Mouse (Mus musculus): Measurements from ENCODE around the gene Brd1.
A peak's percentile ranks its signal among the peaks of the same experiment; 100 is the strongest.
"Not testable (repeated sequence)": the region's sequence is repeated elsewhere in the genome, so short reads cannot be mapped to it uniquely, and the experiment has no call there.

Brd1 gene

GRCm38 (mm10) chr15:88727204-88727603 is 6.8 kb downstream of the Brd1 start:
- DNase-seq = no peak

DNA sequence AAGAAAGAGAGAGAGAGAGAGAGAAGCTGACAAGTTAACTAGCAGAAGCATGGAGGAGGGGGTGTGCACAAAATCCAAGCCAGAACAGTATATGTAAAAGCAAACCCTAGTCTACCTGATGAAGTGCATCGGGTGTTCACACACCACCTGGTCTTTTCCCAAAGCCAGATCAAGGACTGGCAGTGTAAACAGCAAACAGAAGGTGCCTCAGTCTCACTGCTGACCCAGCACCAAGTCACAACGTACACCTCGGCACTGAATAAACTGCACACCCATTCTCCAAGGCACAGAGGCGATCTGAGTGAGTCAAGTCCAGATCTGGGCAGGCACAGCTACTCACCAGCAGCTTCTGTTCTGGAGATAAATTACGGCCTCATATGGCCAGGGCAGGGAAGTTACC is 9.0 kb downstream of the Brd1 start:
- peak; percentile 30 for DNase-seq

- DNase-seq = peak; percentile 66
Measured at GRCm38 (mm10) chr15:88724311-88724710, 9.7 kb downstream of the Brd1 start.

DNA sequence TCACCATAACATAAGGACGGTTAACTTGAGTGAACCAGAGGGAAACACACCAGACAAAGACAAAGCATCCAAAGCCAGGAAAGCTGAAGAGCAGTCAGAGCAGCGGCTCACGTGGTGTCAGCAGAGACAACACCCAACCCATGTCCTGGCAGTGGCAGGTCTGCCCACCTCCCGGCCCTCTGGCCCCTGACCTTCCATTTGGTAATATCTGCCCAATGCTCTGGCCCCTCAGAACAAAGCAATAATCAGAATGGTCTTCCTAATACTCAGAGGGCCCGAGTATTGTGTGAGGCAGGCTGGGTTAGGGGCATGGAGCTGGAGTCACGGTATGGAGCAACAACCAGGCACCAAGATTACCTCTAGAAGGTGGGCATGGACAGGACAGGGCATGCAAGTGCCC is 10.8 kb downstream of the Brd1 start:
- no peak for DNase-seq

DNA sequence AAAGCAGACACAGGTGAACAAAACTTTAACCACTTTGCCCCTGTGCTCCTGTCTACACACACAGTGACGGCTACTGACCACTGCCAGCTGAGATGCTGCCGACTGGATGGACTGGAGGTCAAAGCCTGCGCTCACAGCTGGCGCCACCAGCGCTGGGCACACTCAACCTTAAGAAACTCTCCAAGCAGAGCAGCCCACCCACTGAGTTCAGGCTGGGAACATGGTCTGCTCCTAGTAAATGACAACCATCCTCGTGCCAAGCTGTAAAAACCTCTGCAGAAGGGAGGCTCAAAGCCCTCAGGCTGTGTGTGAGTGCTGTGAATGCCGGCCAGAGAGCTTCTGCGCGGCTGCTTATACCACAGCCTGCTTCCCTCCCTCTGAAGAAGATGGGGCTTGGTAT is 16.8 kb downstream of the Brd1 start:
- DNase-seq = no peak

DNA sequence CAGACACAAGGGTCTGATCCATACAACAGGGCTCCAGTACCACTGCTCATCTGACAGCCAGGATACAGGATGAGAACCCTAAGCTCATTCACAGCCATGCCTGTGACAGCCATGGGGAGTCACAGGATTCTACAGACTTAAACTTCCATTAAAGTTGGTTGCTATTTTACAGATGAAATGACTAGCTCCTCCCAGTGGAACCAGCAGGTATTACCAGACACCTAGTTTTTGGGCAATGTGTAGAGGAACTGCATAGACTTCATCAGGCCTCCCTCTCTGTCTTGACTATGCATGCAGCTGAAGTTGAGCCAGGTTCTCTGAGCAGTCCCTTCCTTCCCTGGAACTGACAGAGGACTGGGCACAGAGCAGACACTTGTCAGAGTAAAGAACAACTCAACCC is 17.7 kb downstream of the Brd1 start:
- DNase-seq = no peak

- DNase-seq = no peak
Measured at GRCm38 (mm10) chr15:88714021-88714589, 19.9 kb downstream of the Brd1 start.

- no peak for DNase-seq
Measured at GRCm38 (mm10) chr15:88712501-88712900, 21.5 kb downstream of the Brd1 start.

- DNase-seq = no peak
Measured at GRCm38 (mm10) chr15:88709878-88710277, 24.2 kb downstream of the Brd1 start.

GRCm38 (mm10) chr15:88708657-88709511 is 25.1 kb downstream of the Brd1 start:
- DNase-seq = no peak

DNA sequence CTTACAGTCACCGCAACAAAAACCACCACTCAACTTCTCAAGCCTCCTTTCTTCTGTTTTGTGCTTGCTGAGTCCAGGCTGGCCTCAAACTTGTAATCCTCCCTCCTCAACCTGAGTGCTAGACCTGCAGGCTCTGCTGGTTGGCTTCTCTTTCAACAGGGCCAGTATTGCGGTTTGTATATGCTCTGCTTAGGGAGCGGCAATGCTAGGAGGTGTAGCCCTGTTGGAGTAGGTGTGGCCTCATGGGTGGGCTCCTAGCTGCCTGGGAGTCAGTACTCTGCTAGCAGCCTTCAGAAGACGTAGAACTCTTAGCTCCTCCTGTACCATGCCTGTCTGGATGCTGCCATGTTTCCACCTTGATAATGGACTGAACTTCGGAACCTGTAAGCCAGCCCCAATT is 25.8 kb downstream of the Brd1 start:
- DNase-seq = no peak

DNA sequence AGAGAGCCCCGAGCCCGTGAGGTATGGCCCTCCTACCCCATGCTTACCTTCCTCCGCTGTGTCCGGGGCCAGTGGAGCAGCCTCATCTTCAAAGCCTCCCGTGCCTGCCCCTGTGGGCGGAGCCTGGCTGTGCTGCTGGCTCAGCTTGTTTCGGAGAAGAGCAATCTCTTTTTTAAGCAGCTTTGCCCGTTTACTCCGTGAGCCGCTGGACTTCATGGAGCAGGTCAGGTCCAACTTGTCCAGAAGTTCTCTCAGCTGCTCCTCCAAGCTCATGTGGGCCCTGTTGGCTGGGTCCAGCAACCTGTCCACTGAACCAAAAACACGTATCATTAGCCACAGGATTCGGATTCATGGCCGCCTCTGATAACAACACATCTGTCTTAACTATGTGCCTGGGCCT is 27.0 kb downstream of the Brd1 start:
- DNase-seq = not testable (repeated sequence)

GRCm38 (mm10) chr15:88706320-88706719 is 27.7 kb downstream of the Brd1 start:
- no peak for DNase-seq

- DNase-seq = no peak
Measured at GRCm38 (mm10) chr15:88704284-88704683, 29.7 kb downstream of the Brd1 start.

GRCm38 (mm10) chr15:88702501-88702900 is 31.5 kb downstream of the Brd1 start:
- no peak for DNase-seq

DNA sequence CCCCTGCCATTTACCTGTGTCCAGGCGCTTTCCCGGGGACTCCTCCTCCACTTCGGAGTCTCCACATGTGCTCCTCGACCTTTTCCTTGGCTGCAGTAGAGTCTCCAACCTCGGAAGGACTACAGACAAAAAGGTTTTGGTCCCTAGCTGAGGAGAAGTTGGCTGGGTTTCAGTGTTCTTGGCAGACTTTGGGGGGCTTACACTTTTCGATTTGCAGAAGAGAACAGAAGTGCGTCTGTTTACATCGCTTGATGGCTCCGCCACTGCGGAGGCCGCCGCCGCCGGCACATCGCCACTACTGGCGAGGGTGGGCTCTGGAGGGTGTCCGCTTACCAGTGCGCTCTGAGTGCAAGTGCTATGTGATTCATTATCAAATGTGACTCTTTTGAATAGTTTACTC is 33.3 kb downstream of the Brd1 start:
- DNase-seq = no peak

GRCm38 (mm10) chr15:88699508-88699907 is 34.5 kb downstream of the Brd1 start:
- no peak for DNase-seq

- DNase-seq = no peak
Measured at GRCm38 (mm10) chr15:88697586-88697985, 36.4 kb downstream of the Brd1 start.

DNA sequence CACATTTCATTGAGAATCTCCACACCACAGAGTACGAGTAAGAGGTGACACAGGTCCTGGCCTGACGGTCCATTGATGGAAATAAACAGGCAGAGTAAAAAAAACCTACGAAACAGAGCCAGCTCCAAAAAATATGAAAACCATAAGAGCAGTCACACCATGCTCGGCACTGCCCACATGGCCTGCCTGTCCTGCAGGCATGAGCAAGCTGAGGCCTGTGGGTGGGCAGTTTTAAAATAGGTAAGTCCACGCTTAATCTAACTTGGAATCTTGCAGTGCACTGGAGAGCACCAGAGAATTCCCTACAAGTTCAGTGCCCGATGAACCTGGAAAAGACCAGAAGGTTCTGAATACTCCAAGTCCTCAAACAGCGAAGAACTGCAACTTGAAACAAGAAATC is 38.0 kb downstream of the Brd1 start:
- DNase-seq = no peak

GRCm38 (mm10) chr15:88694033-88694432 is 40.0 kb downstream of the Brd1 start:
- DNase-seq = no peak

DNA sequence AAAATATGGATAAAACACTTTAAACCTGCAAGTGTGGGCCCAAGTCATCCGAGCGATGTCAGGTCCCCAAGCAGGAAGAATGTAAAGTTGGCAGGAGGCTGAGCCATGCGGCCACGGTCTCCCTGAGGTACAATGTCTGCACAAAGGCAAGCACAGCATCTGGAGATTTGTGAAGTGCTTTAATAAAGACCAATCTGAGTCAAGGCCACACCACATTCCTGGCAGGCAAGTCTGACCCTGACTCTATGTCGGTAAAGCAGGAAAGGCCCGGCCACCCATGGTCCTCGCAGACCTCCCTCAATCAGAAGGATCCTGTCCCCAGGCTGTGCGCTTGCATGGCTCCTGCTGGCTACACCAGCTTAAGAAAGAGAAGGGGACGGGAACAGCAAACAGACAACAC is 41.3 kb downstream of the Brd1 start:
- DNase-seq = no peak

- no peak for DNase-seq
Measured at GRCm38 (mm10) chr15:88691129-88691528, 42.9 kb downstream of the Brd1 start.

- no peak for DNase-seq
Measured at GRCm38 (mm10) chr15:88688120-88688519, 45.9 kb downstream of the Brd1 start.

DNA sequence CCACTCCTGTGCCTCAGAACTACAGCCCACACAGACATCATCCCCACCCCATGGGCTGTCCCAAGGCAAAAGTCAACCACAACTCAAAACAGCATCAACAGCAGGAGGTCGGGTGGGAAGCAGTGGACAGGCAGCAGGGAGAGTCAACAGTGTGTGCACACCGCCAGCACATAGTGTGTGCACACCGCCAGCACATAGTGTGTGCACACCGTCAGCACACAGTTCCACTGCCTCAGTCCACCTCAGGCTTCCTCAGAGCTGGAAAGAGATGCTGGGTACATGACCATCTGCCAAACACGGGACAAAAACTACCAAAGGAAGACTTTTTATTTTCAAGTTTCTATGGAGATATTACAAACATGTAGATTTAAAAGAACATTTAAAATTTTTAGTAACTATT is 47.3 kb downstream of the Brd1 start:
- no peak for DNase-seq

DNA sequence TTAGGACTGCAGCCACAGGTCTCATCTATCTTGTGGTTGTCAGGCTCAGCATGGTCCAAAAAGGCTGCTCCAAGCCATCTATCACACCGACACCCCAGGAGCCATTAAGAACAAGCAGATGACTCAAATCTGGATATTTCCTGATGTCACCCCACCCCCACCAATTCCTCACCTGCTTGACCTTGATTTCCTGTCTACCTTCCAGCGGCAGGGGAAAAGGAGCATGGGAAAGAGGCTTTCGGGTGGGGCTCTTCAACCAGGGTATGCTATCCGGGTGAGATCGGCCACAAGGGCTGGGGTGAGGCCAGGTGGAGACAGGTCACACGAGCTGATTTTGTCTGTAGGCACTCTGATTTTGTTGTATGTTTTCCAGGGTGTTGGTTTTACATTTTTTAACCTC is 50.0 kb downstream of the Brd1 start:
- no peak for DNase-seq

Measured in cerebellum, adult 8-10 months (tissue).